Mouse (Mus musculus): ENCODE data around the gene Creb1.

- no peak for TF ChIP-seq CTCF (IDR thresholded peaks at IDR 0.05; ENCODE audit: borderline replicate concordance, extremely low read depth, insufficient read depth, insufficient read length)
- peak; percentile 29; the same call in 1 of the 2 replicates for TF ChIP-seq POLR2A (IDR thresholded peaks at IDR 0.05; ENCODE audit: borderline replicate concordance, extremely low read depth, insufficient read depth, insufficient read length, poor library complexity, severe bottlenecking)
These were observed 1.3 kb downstream of the Creb1 start for GRCm38 (mm10) chr1:64533471-64534443.
